Mouse (Mus musculus): Measurements from ENCODE around the gene Rab40c.

Rab40c gene

DNA sequence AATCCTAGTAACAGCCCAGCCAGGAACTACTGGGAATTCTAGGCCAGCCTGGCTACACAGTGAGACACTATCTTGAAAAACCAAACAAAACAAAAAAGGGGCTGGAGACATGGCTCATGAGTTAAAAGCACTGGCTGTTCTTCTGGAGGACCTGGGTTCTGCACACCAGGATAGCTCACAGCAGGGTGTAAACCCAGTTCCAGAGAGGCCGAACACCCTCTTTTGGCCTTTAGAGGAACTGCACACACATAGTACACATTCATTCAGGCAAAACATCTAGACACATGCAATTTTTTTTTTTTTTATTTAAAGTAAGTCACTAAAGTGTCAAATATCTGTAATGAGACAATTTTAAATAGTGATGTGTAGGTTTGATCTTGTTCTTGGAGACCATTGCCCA lies 19.3 kb downstream of the Rab40c start:
- no peak for DNase-seq (ENCODE audit: low spot score in 2 of 2)

DNA sequence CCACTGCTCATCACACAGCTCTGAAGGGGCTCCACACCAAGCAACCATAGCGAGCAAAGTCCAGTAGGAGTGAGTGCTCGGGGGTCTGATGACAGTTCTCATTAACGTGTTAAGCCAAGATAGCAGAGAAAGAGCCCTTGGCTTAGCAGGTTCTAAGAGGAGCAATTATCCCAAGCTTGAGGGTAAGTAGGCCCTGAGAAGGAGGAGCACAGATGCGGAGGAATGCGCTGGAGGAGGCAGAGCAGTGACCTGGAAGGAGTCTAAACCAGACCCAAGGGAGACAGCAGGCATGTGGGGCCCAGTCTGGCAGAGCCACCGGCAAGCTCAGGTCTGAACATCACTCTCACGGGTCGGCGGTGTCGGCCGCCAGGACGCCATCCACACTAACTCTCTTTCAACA lies 23.6 kb downstream of the Rab40c start:
- DNase-seq (ENCODE audit: low spot score in 2 of 2): no peak

DNA sequence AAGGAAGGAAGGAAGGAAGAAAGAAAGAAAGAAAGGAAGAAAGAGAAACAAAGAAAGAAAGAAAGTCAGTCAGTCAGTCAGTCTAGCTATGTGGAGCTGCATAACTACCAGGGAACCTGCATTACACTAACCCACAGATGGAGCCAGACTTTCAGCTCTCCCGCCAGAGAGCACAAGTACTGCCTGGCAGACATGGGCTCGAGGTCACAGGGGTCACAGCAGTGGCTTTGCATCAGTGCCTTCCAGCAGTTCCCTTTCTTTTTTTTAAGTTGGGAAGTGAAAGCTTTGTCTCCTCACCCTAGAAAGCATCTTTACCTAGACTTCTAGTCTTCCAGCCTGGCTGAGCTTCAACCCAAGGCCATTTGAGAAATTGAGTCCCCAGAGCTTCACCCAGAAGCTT lies 24.1 kb downstream of the Rab40c start:
- no peak for DNase-seq (ENCODE audit: low spot score in 2 of 2)

DNA sequence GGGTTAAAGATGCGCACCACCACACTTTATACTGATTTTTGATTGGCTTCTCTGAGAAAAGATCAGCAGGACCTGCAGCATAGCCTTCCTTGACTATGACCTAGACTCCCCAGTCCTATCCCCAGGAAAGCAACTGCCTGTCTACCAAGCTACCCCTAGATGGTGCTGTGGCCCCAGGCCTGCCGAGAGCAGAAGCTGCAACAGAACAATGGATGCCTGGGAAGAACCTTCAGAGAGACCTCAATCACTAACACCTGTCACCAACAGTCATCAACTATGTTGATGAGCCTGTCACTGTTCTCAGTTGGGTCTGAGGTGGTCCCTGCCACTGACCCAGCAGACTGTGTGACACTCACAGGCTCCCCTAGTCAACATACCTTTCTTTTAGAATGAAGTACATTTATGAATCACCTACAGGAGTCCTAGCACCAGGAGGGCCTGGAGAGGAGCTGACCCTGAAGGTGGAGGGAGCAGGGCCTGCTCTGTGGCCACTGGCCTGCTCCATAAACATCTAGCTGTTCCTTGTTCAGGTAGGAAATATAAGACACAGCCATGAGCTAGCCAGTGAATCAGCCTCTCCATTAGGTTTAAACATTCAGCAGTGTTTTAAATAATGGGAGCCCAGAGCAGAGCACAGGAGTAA lies 25.4 kb downstream of the Rab40c start:
- no peak for DNase-seq (ENCODE audit: low spot score in 2 of 2)

DNA sequence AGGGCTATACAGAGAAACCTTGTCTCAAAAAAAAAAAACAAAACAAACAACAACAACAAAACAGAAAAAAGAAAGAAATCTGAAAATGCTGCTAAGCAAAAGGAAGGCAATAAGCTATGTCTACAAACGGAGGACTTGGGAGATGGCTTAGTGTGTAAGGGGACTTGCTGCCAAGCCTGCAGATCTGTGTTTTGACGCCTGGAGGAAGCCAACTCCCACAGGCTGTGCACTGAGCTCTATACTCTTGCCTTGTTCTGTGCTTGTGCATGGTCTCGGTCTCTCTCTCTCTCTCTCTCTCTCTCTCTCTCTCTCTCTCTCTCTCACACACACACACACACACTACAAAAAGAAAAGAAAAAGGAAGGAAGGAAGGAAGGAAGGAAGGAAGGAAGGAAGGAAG lies 30.7 kb downstream of the Rab40c start:
- DNase-seq (ENCODE audit: low spot score in 2 of 2): no peak

DNA sequence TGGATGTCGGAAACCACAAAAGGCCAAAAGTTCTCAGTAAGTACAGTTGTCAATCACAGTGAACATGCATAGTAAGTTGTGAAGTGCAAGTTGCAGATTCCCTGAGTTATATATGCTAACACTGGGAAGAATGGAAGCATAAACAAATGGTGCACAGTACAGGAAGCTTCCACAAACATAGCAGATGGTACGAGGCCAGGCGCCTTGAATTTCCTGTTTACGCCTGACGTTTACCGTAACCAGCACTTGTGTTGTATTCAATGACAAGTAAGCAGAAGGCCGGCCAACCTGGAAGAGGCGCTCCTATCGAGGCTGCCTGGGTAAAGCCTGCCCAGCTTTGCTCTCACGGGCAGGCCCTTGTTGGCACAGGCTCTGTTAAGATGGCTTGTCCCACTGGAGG lies 32.1 kb downstream of the Rab40c start:
- no peak for DNase-seq (ENCODE audit: low spot score in 2 of 2)

DNA sequence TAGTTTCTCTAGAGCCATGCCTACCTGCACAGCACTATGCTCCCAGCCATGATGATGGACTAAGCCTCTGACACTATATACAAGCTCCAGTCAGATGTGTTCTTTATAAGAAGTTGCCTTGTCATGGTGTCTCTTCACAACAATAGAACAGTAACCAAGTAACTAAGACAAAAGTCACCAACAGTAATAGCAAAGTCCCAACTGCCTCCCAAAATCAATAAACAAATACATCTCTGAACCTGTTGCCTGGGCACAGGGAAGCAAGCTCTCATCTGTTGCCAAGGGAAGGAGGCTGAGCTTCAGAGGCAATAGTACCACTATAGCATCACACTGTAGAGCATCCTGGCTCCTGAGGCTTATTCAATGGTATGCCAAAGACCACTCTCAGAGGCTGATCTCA lies 32.7 kb downstream of the Rab40c start:
- no peak for DNase-seq (ENCODE audit: low spot score in 2 of 2)

DNA sequence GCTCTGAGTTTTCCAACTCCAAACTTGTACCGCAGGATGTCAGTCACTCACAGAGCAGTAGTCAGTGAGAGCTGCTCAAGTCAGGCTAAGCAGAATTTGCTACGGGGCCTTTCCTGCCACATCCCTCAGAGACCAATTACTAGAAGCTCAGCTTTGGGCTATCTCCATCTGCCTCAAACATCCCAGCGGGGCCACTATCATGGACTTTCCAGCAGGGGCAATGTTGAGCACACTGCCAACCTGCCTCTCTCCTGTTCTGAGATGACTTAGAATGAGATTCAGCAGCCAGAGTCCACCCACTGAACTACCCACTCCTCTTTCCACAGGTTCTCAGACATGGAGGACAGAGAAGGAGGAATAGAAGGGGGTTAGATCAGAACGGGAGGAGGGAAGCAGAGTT lies 33.9 kb downstream of the Rab40c start:
- DNase-seq (ENCODE audit: low spot score in 2 of 2): no peak

DNA sequence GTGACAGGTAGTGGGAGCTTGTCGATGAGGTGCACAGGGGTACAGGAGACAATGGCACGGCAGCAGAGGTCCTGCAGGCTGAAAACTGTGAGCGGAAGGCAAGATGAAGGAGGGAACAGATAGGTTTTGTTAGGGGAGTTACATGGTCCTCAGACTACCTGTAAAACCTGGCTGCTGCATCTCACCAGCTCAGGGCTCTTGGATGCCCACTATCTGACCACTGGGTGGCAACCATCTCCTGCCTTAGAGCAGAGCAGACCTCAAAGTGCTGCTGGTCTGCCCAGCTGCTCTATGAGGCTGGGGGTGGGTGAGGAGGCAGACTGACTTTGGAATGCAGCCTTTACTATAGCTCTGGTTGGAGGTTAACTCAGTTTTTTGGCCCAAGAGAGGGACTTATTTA lies 35.7 kb downstream of the Rab40c start:
- DNase-seq (ENCODE audit: low spot score in 2 of 2): no peak

DNA sequence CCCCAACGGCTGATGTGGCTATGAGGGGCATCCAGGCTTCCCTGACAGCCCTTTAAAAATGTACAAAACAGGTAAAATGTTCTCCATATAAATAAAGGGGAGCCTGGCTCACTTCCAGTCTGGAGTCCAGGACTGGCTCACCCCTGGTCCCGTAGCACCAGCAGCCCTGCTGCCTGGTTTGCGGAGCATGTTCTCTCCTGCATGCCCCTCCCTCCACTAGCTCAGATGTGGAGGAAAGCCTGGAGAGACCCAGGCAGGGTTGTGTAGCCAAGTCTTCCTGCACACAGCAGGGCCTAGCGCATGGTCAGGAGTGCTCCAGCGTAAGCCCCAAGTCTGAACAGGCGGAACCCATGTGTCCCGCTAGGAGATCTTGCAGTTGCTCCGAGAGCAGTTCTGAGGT lies 36.3 kb downstream of the Rab40c start:
- DNase-seq (ENCODE audit: low spot score in 2 of 2): no peak

DNA sequence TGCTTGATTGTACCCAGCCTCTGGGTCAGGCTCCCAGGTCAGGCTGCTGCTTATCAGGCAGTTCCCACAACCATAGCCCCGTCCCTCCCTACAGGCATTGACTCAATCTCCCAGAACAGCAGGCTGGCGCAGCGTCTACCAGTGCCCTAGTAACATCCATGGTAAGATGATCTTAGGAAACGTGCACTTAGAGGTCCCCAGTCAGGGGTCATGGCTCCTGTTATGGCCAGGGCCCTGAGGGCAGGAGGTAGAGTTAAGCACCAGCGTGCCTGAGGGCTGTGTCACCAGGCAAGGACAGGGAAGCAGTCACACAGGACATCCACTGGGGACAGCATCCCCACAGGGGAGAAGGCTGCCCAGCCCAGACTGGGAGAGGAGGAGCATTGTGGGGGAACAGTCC lies 37.2 kb downstream of the Rab40c start:
- DNase-seq (ENCODE audit: low spot score in 2 of 2): no peak

DNA sequence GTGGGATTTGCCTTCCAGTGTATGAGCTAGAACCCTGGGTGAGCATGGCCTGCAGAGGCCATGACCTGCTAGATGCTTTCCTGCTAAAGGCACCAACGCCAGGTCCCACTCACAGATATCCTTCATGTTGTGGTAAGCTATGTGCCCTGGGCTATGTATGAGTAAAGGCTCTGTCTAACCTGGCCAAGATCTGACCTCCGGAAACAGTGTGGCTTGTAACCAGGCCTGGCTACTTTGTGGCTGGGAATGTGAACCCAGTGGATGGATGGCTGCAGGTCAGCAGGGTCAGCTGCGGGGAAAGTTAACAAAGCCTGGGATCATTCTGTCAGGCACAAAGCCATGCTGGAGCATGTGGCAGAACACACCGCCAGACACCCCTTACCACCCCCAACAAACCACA lies 37.8 kb downstream of the Rab40c start:
- DNase-seq (ENCODE audit: low spot score in 2 of 2): no peak

DNA sequence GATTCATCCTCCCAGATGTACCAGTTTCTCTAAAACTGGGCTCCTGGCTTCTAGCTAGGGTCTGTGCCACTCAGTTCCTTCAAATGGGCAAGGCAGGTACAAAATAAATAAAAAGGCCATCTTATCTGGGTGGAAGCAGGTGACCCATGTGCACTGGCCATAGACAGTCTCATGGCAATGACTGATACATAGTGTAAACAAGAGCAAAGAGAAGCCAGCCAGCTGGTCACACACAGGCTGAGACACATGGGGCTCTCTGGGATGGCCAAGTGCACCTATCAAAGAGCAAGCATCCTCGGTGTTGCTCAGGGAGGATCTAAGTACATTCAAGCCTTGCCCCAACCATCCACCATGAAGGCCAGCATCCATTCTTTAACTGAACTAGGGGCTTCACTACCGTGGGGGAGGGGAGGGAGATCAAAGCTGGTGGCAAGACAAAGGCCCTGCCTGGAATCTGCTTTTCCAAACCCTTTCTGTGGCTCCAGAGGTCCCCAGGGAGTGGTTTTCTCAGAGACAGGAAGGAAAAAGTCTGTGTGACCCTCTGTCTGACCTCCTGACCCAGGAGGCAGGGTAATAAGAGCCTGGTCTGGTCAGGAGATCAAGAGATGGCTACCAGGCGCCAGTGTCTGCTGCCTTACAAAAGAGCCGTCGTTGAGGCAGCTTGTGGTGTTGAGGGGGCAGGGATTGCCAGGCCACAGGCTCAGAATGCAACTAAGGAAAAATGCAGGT lies 38.5 kb downstream of the Rab40c start:
- no peak for DNase-seq (ENCODE audit: low spot score in 2 of 2)

DNA sequence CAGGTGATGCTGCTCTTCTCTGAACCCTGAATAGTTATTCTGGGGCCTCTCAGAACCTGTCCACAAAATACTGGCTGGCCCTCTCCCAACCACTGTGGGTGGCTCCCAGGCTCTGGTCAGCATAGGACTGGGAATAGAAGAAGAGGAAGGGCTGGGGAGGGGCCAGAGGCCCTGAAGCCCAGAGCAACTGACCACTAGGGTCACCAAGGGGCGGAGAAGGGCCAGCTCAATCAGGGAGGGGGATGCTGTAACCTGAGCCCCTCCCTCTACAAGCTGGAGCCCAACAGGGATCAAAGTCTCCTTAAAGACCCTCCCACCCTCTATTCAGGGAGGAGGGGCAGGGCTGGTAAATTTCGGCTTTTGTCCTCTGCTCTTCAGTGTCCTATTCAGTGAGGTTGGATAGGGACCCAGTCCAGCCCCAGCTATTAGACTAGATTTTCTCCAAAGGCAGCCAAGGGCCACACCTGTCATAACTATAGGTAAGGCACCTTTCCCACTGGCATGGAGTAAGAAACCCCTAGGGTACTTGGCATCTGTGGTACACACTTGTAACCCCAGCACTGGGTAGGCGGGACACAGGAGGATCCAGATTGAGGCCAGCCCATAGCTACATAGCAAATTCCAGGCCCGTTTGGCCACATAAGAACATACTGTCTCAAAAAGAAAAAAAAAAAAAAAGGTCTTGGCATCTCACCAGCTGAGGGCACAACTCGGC lies 39.2 kb downstream of the Rab40c start, which contains the start of gene Wfikkn1:
Gene Wfikkn1, minus strand, starts transcription at position 663 of the 715 bp plus-strand sequence.
- no peak for DNase-seq (ENCODE audit: low spot score in 2 of 2)

DNA sequence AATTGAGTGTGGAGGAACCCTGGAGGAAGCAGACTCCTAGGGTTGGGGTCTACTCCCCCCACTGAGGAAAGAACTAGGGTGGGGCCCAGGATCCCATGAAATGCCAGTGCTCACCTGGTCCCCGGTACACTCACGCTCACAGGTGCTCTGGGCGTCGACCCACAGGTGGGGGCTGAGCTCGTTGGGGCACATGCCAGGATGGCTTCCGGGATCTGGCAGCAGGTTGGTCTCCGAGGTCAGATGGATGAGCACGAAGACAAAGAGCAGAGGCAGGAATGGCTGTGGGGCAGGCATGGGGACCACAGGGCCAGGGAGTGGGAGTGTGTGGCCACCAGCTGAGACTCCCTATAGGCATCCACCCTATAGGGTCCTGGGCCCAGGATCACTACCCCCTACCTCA lies 39.8 kb downstream of the Rab40c start:
- DNase-seq (ENCODE audit: low spot score in 2 of 2): no peak

DNA sequence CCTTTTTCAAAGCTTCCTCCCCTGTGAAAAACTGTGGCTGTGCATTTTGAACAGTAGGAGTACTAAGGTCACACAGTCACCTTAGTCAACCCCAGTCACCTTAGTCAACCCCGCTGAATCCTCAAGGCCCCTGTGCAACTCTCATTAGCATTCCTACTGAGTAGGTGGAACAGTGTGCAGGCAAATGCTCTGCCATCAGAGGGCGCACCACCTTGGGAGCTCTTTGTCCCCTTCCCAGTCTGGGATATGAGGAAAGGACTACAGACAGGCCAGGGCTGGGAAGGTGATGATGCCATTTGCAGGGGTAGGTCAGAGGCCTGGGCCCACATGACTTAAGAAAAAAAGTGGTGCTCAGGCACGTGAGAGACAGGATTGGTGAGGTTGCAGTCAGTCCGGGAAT lies 40.3 kb downstream of the Rab40c start:
- no peak for DNase-seq (ENCODE audit: low spot score in 2 of 2)

DNA sequence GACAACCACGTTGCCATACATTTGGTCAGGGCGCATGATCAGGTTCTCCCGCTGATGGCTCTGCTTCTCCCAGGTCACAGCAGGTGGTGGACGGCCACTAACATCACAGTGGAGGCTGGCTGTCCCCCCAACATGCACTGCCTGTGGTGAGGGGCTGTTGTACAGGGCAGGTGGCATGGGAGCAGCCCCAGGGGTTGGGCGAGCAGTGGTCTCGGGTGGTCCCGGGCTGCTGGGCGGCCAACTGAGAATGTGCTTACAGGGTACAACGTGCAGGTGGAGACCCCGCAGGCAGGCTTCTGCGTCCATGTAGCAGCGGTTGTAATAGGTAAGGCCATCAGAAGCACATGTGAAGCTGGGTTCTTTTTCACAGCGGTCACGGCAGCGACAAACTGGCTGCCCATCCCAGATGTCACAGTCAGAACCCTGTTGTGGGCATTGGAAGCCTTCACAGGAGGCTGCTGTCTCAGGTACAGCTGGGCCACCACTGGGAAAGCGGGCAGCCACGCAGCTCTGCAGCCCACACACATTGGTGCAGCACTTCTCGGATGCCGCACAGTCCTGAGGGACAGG lies 40.8 kb downstream of the Rab40c start:
- no peak for DNase-seq (ENCODE audit: low spot score in 2 of 2)

DNA sequence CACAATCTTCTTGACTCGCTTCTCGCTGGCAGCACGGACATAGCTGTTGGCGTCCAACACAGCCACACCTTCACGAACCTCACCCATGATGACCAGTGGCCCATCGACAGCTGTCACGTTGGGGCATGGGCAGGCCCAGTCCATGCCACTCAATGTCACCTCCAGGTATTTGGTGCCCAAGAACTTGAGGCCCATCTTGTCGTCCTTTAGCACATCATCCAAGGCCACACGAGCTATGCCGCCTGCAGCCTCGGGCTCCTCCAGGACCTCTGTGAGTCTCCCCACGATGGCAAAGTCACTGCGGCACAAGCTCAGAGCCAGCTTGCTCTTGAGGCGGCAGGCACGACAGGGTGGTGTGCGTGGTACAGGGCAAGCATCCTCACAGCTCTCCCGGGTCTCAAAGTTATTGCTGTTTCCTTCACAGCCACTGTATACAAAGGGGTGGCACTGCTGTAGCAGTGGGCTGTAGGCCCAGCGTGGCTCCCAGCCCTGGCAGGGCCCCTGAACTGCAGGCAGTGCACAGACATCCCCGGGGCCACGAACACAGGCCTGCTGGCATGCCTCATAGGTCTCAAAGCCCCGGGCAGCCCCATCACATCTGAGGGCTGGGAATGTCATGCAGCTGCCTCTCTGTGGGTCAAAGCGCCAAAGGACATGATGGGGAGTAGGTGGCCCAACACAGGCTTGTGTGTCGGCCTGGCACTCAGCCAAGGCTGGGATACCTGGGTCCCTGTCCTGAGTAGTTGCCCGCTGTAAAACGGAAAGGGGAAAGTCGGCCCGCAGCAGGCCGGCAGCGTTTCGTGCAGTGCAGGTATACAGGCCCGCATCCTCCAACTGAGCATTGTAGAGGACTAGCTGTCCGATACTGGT lies 41.6 kb downstream of the Rab40c start:
- no peak for DNase-seq (ENCODE audit: low spot score in 2 of 2)

DNA sequence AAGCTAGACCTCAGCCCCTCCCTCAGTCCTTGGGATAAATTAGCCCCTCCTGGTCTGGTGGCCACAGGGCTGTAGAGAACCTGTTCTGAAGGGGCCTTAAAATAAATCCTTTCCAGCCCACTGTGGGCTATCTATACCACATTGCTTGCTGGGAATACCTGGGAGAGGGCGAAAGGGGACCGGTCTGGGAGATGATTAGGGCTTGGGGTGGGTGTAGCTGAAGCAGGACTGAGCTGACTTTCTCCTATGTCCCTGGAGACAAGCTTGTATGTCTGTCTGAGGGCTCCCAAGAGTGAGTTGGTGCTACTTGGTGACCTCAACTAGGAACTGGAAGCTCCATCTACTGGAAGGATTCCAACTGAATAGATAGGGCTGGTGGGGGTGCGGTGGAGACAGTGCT lies 42.5 kb downstream of the Rab40c start:
- DNase-seq (ENCODE audit: low spot score in 2 of 2): no peak

DNA sequence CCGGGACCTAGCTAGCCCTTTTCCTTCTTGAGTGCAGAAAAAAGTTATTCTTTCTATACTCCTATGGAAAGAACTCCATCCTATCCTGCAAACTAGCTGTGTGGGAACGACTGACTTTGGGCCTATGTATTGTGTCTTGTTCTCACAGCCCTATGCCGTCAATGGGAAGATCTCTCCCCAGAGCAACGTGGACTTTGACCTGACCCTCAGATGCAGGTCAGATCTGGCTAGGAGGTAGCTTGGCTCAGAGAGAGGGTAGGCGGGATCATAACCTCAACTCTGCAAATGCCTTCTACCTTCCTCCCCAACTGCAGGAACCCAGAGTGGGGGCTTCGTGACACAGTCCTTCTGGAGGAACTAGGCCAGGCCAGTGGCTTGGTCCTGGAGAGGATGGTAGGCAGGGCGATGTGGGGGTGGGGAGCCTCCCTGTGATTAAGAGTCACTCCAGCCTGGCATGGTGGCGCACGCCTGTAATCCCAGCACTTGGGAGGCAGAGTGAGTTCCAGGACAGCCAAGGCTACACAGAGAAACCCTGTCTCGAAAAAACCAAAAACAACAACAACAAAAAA lies 43.1 kb downstream of the Rab40c start:
- DNase-seq (ENCODE audit: low spot score in 2 of 2): no peak

Data from urinary bladder, postnatal 4 days (tissue).